Mouse (Mus musculus) midbrain, embryonic 11.5 days (tissue): Measurements from ENCODE around the gene Setd4. TPM values are rescaled to one million over a fixed set of nuclear protein-coding genes. Genes with fewer than 3 reads are reported as not detected.
"Not testable (repeated sequence)": the region's sequence is repeated elsewhere in the genome, so short reads cannot be mapped to it uniquely, and the experiment has no call there.

Experiments
- ATAC-seq: fragments of 200-750 bp; cut with Nextera tagmentation; 2 replicates; pipeline ENCODE4 v1.8.0; 2017; ENCODE audit warnings: moderate TSS enrichment, moderate library complexity; ENCODE audit not compliant: low FRiP score
- DNase-seq: peaks from one replicate; pipeline ENCODE4 v3.0.0; 2015; ENCODE audit warnings: low spot score; ENCODE audit errors: missing footprints
- H3K27ac ChIP-seq: fragments of 300-500 bp; sonication (generic); 2 replicates; pipeline ENCODE4 v1.5.1; 2014; ENCODE audit warnings: low read depth, low read length
- H3K27me3 ChIP-seq: fragments of 300-500 bp; sonication (generic); 2 replicates; pipeline ENCODE4 v1.6.1; 2014; ENCODE audit warnings: mild to moderate bottlenecking, low read length, moderate library complexity, mixed read lengths; ENCODE audit not compliant: control insufficient read depth, insufficient read depth
- H3K36me3 ChIP-seq: fragments of 300-500 bp; sonication (generic); 2 replicates; pipeline ENCODE4 v1.6.1; 2014; ENCODE audit warnings: mild to moderate bottlenecking, low read length, moderate library complexity, mixed read lengths; ENCODE audit not compliant: control insufficient read depth, insufficient read depth
- H3K4me1 ChIP-seq: fragments of 300-500 bp; sonication (generic); 2 replicates; pipeline ENCODE4 v1.6.1; 2014; ENCODE audit warnings: low read length; ENCODE audit not compliant: control insufficient read depth, insufficient read depth
- H3K4me2 ChIP-seq: fragments of 300-500 bp; sonication (generic); 2 replicates; pipeline ENCODE4 v1.6.1; 2014; ENCODE audit warnings: mild to moderate bottlenecking, moderate library complexity
- H3K4me3 ChIP-seq: fragments of 300-500 bp; sonication (generic); 2 replicates; pipeline ENCODE4 v1.5.1; 2014; ENCODE audit warnings: low read depth, low read length
- H3K9ac ChIP-seq: fragments of 300-500 bp; sonication (generic); 2 replicates; pipeline ENCODE4 v1.6.1; 2014; ENCODE audit warnings: low read length
- H3K9me3 ChIP-seq: fragments of 300-500 bp; sonication (generic); 2 replicates; pipeline ENCODE4 v1.6.1; 2016; ENCODE audit warnings: low read length; ENCODE audit not compliant: control insufficient read depth
- WGBS: fragments of 180-500 bp; shearing (Covaris S2); extraction: QIAGEN DNeasy Blood & Tissue Kit; methylation state at CpG from one replicate; pipeline ENCODE4 v1.1.7; 2014; 5-methylcytosine and 5-hydroxymethylcytosine counted together
- polyA plus RNA-seq: library from polyadenylated mRNA; unstranded; fragments of >200 nt; fragmentation: Nextera tagmentation; extraction: Ambion mirVana; gene quantifications from 2 replicates; pipeline ENCODE4 v1.2.1, GENCODE M21; 2014

The Setd4 gene
- polyA plus RNA-seq = 10.1 and 11.6 TPM in 2 replicates

GRCm38 (mm10) chr16:93603439-93604212 lies at the start of gene Setd4:
Gene Setd4 (minus strand): TSS chr16:93604063.
- H3K27me3 ChIP-seq = no peaks in the 10 kb centered on the region; the same call in 1 of the 2 replicates
- H3K36me3 ChIP-seq = no peaks in the 10 kb centered on the region
- 1% methylated on average over 55 of the region's 55 CpGs for WGBS
- peak within 1 kb of the TSS; percentile 87 for H3K27ac ChIP-seq
- ATAC-seq (peak; percentile 91), DNase-seq (peak; percentile 99)
- peaks cover 9% of the 10 kb centered on the region for H3K4me1 ChIP-seq
- peak within 1 kb of the TSS; percentile 78 for H3K9ac ChIP-seq
- peak within 1 kb of the TSS; percentile 59 for H3K4me3 ChIP-seq
- H3K4me2 ChIP-seq = peak within 1 kb of the TSS; percentile 84
- H3K9me3 ChIP-seq = no peaks in the 10 kb centered on the region

GRCm38 (mm10) chr16:93648441-93649183 lies 44.7 kb upstream of the Setd4 start:
- no peaks in the 10 kb centered on the region for H3K36me3 ChIP-seq
- 83% methylated on average over 5 of the region's 5 CpGs for WGBS
- H3K9me3 ChIP-seq = no peaks in the 10 kb centered on the region
- no peak overlapping the region for H3K4me2 ChIP-seq
- no peak for ATAC-seq
- no peak overlapping the region for H3K4me3 ChIP-seq
- no peak overlapping the region for H3K9ac ChIP-seq
- no peaks in the 10 kb centered on the region for H3K4me1 ChIP-seq
- DNase-seq = no peak
- H3K27me3 ChIP-seq = no peaks in the 10 kb centered on the region
- no peak overlapping the region for H3K27ac ChIP-seq

GRCm38 (mm10) chr16:93644006-93644405 lies 40.1 kb upstream of the Setd4 start:
- 72% methylated on average over 4 of the region's 4 CpGs for WGBS
- Histone ChIP-seq H3K9ac (no peak overlapping the region), H3K36me3 (no peaks in the 10 kb centered on the region), H3K4me1 (no peaks in the 10 kb centered on the region), H3K27ac (no peak overlapping the region), H3K27me3 (no peaks in the 10 kb centered on the region), H3K4me2 (no peak overlapping the region), H3K4me3 (no peak overlapping the region), H3K9me3 (no peaks in the 10 kb centered on the region)
- no peak for ATAC-seq
- DNase-seq = no peak

- H3K4me3 ChIP-seq = no peak within 1 kb of the TSS
- H3K9ac ChIP-seq = no peak within 1 kb of the TSS
- 87% methylated on average over 23 of the region's 23 CpGs for WGBS
- H3K4me2 ChIP-seq = no peak within 1 kb of the TSS
- no peaks in the 10 kb centered on the region for H3K27me3 ChIP-seq
- no peak for ATAC-seq
- H3K9me3 ChIP-seq = no peaks in the 10 kb centered on the region
- H3K27ac ChIP-seq = no peak within 1 kb of the TSS
- no peaks in the 10 kb centered on the region for H3K36me3 ChIP-seq
- DNase-seq = no peak
- no peaks in the 10 kb centered on the region for H3K4me1 ChIP-seq
Observed at GRCm38 (mm10) chr16:93627761-93628400, 24.0 kb upstream of the Setd4 start, which contains the start of gene Gm5678. Gene Gm5678 (plus strand): TSS chr16:93628097.

GRCm38 (mm10) chr16:93626745-93627144 lies 22.9 kb upstream of the Setd4 start:
- no peaks in the 10 kb centered on the region for H3K36me3 ChIP-seq
- no peak overlapping the region for H3K4me2 ChIP-seq
- no peaks in the 10 kb centered on the region for H3K9me3 ChIP-seq
- DNase-seq (no peak), ATAC-seq (no peak)
- no peak overlapping the region for H3K27ac ChIP-seq
- H3K9ac ChIP-seq = no peak overlapping the region
- H3K4me1 ChIP-seq = no peaks in the 10 kb centered on the region
- 14% methylated on average over 1 of the region's 1 CpGs for WGBS
- no peaks in the 10 kb centered on the region for H3K27me3 ChIP-seq
- H3K4me3 ChIP-seq = no peak overlapping the region

GRCm38 (mm10) chr16:93624671-93625070 lies 20.8 kb upstream of the Setd4 start:
- no peaks in the 10 kb centered on the region for H3K9me3 ChIP-seq
- WGBS = 79% methylated on average over 4 of the region's 4 CpGs
- DNase-seq = no peak

GRCm38 (mm10) chr16:93623759-93624158 lies 19.9 kb upstream of the Setd4 start:
- ATAC-seq, H3K27me3 ChIP-seq, H3K9ac ChIP-seq, H3K9me3 ChIP-seq, H3K36me3 ChIP-seq, H3K4me3 ChIP-seq, H3K4me1 ChIP-seq, H3K4me2 ChIP-seq, H3K27ac ChIP-seq, DNase-seq: not testable (repeated sequence)
- 89% methylated on average over 4 of the region's 4 CpGs for WGBS

More at GRCm38 (mm10) chr16:93624671-93625070, 20.8 kb upstream of the Setd4 start:
- H3K27ac ChIP-seq = no peak overlapping the region
- H3K36me3 ChIP-seq = no peaks in the 10 kb centered on the region
- H3K4me3 ChIP-seq = no peak overlapping the region
- H3K4me2 ChIP-seq = no peak overlapping the region
- ATAC-seq = no peak
- H3K9ac ChIP-seq = no peak overlapping the region
- no peaks in the 10 kb centered on the region for H3K27me3 ChIP-seq
- H3K4me1 ChIP-seq = no peaks in the 10 kb centered on the region

- no peak overlapping the region for H3K4me2 ChIP-seq
- peak; percentile 93 for DNase-seq
- no peak overlapping the region for H3K27ac ChIP-seq
- 45% methylated on average over 5 of the region's 5 CpGs for WGBS
- H3K36me3 ChIP-seq = no peaks in the 10 kb centered on the region
- no peaks in the 10 kb centered on the region for H3K4me1 ChIP-seq
- no peak overlapping the region for H3K9ac ChIP-seq
- H3K27me3 ChIP-seq = no peaks in the 10 kb centered on the region
- H3K9me3 ChIP-seq = no peaks in the 10 kb centered on the region
- H3K4me3 ChIP-seq = no peak overlapping the region
- no peak for ATAC-seq
Observed at GRCm38 (mm10) chr16:93615118-93615870, 11.4 kb upstream of the Setd4 start.
